Mouse (Mus musculus): ENCODE data around the gene Cfap61. TPM values are rescaled to one million over a fixed set of nuclear protein-coding genes. Genes with fewer than 3 reads are reported as not detected.

Gene Cfap61
- polyA plus RNA-seq, 1 experiment from 2014 or later, result not detected

GRCm38 (mm10) chr2:146262215-146262614 is 327.6 kb downstream of the Cfap61 start:
- Histone ChIP-seq H3K9me3 (replicated peaks) (no peaks in the 10 kb centered on the region), H3K4me1 (replicated peaks) (no peaks in the 10 kb centered on the region), H3K27me3 (no peaks in the 10 kb centered on the region), H3K4me2 (no peak overlapping the region), H3K9ac (no peak overlapping the region), H3K4me3 (replicated peaks) (no peak overlapping the region), H3K36me3 (replicated peaks) (no peaks in the 10 kb centered on the region), H3K27ac (replicated peaks) (no peak overlapping the region)
- 60% methylated on average over 10 of the region's 10 CpGs for WGBS (ENCODE audit: insufficient replicate concordance)
- no peak for ATAC-seq (ENCODE audit: insufficient read depth)

GRCm38 (mm10) chr2:146262966-146263365 is 328.4 kb downstream of the Cfap61 start:
- H3K4me3 ChIP-seq (replicated peaks), result no peak overlapping the region
- H3K9ac ChIP-seq, result no peak overlapping the region
- ATAC-seq (ENCODE audit: insufficient read depth), result no peak
- no peak overlapping the region for H3K4me2 ChIP-seq
- no peaks in the 10 kb centered on the region for H3K9me3 ChIP-seq (replicated peaks)
- no peaks in the 10 kb centered on the region for H3K36me3 ChIP-seq (replicated peaks)
- H3K4me1 ChIP-seq (replicated peaks), result no peaks in the 10 kb centered on the region
- no peaks in the 10 kb centered on the region for H3K27me3 ChIP-seq
- H3K27ac ChIP-seq (replicated peaks), result no peak overlapping the region

Other genes with a start within 250 kb of the Cfap61 start
- gene Naa20, start 32.7 kb upstream of the Cfap61 start, polyA plus RNA-seq (2015; fragmentation: Nextera tagmentation; extraction: Ambion mirVana), result 46.5 and 50.3 TPM in 2 replicates
- 14.3 and 14.7 TPM in 2 replicates for gene Crnkl1, start 230 bp downstream of the Cfap61 start, polyA plus RNA-seq (2015; fragmentation: Nextera tagmentation; extraction: Ambion mirVana)

Measured in liver, embryonic 15.5 days (tissue).